Mouse (Mus musculus) heart, adult 2 months (tissue): ENCODE measurements around the gene Cep164. TPM values are rescaled to one million over a fixed set of nuclear protein-coding genes. Genes with fewer than 3 reads are reported as not detected.
"Not testable (repeated sequence)": the region's sequence is repeated elsewhere in the genome, so short reads cannot be mapped to it uniquely, and the experiment has no call there.

Source experiments
- DNase-seq, 2 experiments: peaks; one replicate each; pipeline ENCODE4 v3.0.0; 2021
- H3K27ac ChIP-seq: fragments of 200-600 bp; 2 replicates; pipeline ENCODE4 v1.8.1; 2022
- H3K27me3 ChIP-seq: fragments of 200-500 bp; 2 replicates; pipeline ENCODE4 v1.6.1; 2012; ENCODE audit warnings: mild to moderate bottlenecking, low read length, inconsistent platforms, mixed read lengths; ENCODE audit not compliant: control insufficient read depth, insufficient read depth
- H3K36me3 ChIP-seq: fragments of 200-500 bp; 2 replicates; pipeline ENCODE4 v1.6.1; 2012; ENCODE audit warnings: low read length, inconsistent platforms; ENCODE audit not compliant: control insufficient read depth, insufficient read depth
- H3K4me1 ChIP-seq: fragments of 200-500 bp; 2 replicates; pipeline ENCODE4 v1.6.1; 2011; ENCODE audit warnings: low read length; ENCODE audit not compliant: control insufficient read depth, insufficient read depth
- H3K4me3 ChIP-seq: fragments of 200-600 bp; 2 replicates; pipeline ENCODE4 v1.8.1; 2022
- H3K79me2 ChIP-seq: fragments of 200-500 bp; replicated peaks from 2 replicates; pipeline ENCODE4 v1.6.1; 2012; ENCODE audit warnings: mild to moderate bottlenecking, inconsistent platforms, low read length, moderate library complexity, mixed read lengths; ENCODE audit not compliant: control insufficient read depth, insufficient read depth
- H3K9ac ChIP-seq: fragments of 200-500 bp; 2 replicates; pipeline ENCODE4 v1.6.1; 2012; ENCODE audit warnings: low read depth, mild to moderate bottlenecking, control low read depth, inconsistent platforms, low read length, mixed read lengths
- CTCF ChIP-seq: fragments of 200-600 bp; IDR thresholded peaks from 2 replicates; pipeline ENCODE4 v1.8.1; 2022; ENCODE audit warnings: antibody characterized with exemption, mild to moderate bottlenecking, moderate library complexity
- EP300 ChIP-seq: fragments of 200-500 bp; IDR thresholded peaks from 2 replicates; pipeline ENCODE4 v1.6.1; 2011; ENCODE audit warnings: low read depth, low read length, control low read depth; ENCODE audit not compliant: insufficient read depth
- POLR2A ChIP-seq: fragments of 200-500 bp; IDR thresholded peaks from 2 replicates; pipeline ENCODE4 v1.6.1; 2011; ENCODE audit warnings: mild to moderate bottlenecking, low read depth, low read length, control low read depth; ENCODE audit not compliant: insufficient read depth
- WGBS: fragments of 180-500 bp; shearing (Covaris S2); methylation state at CpG from one replicate; pipeline ENCODE4 v1.1.7; 2018; 5-methylcytosine and 5-hydroxymethylcytosine counted together
- intact Hi-C: fragments of 180-260 bp; cut with DNase I; formaldehyde crosslinking; loops from one replicate; pipeline ENCODE4 v1.15.1; 2025
- polyA plus RNA-seq: library from polyadenylated mRNA; depleted of rRNA; stranded (reverse); fragments of >200 nt; gene quantifications from 2 replicates; pipeline ENCODE4 v1.2.3, GENCODE M21; 2012
- total RNA-seq, 2 experiments: library from RNA; stranded (reverse); gene quantifications; 2 replicates each; pipeline ENCODE4 v1.2.3; 2021

Cep164 gene
- total and polyA plus RNA-seq, 3 experiments: 6.0 to 6.2 (median 6.0) TPM

- 85% methylated on average over 5 of the region's 5 CpGs for WGBS
- no peaks in the 10 kb centered on the region for H3K27me3 ChIP-seq
- no peak overlapping the region for H3K27ac ChIP-seq
- H3K4me1 ChIP-seq: peaks cover 20% of the 10 kb centered on the region
- intact Hi-C loops: no loop called here
- H3K36me3 ChIP-seq: no peaks in the 10 kb centered on the region
- no peak overlapping the region for H3K4me3 ChIP-seq
- no peak for DNase-seq
- no peaks in the 10 kb centered on the region for H3K79me2 ChIP-seq
- no peak overlapping the region for H3K9ac ChIP-seq
- TF ChIP-seq POLR2A (no peak), EP300 (no peak), CTCF (no peak)
These were observed 18.5 kb upstream of the Cep164 start for GRCm38 (mm10) chr9:45846891-45847460.

GRCm38 (mm10) chr9:45846176-45846575 lies 17.7 kb upstream of the Cep164 start:
- peaks cover 21% of the 10 kb centered on the region for H3K4me1 ChIP-seq
- H3K27ac ChIP-seq, H3K4me3 ChIP-seq, H3K79me2 ChIP-seq, DNase-seq, H3K9ac ChIP-seq, H3K27me3 ChIP-seq, intact Hi-C loops, H3K36me3 ChIP-seq: not testable (repeated sequence)
- 74% methylated on average over 2 of the region's 2 CpGs for WGBS

- no peak for DNase-seq
- Histone ChIP-seq H3K27me3 (no peaks in the 10 kb centered on the region), H3K79me2 (no peaks in the 10 kb centered on the region), H3K27ac (no peak overlapping the region), H3K4me1 (peaks cover 20% of the 10 kb centered on the region), H3K9ac (no peak overlapping the region), H3K4me3 (no peak overlapping the region), H3K36me3 (peaks cover 2% of the 10 kb centered on the region)
- intact Hi-C loops: no loop called here
- no peak for TF ChIP-seq EP300
- TF ChIP-seq CTCF: no peak
- no peak for TF ChIP-seq POLR2A
- WGBS: 72% methylated on average over 3 of the region's 3 CpGs
These were observed 17.1 kb upstream of the Cep164 start for GRCm38 (mm10) chr9:45845541-45845940.

- Histone ChIP-seq H3K27ac (no peak overlapping the region), H3K27me3 (no peaks in the 10 kb centered on the region), H3K4me1 (peaks cover 14% of the 10 kb centered on the region), H3K36me3 (peaks cover 2% of the 10 kb centered on the region), H3K4me3 (no peak overlapping the region), H3K79me2 (no peaks in the 10 kb centered on the region), H3K9ac (no peak overlapping the region)
- 79% methylated on average over 1 of the region's 1 CpGs for WGBS
- TF ChIP-seq EP300: no peak
- no peak for TF ChIP-seq POLR2A
- no peak for TF ChIP-seq CTCF
- DNase-seq: no peak
- intact Hi-C loops: no loop called here
These were observed 15.3 kb upstream of the Cep164 start for GRCm38 (mm10) chr9:45843780-45844179.

- Histone ChIP-seq H3K4me3 (no peak overlapping the region), H3K9ac (no peak overlapping the region), H3K36me3 (peaks cover 2% of the 10 kb centered on the region), H3K27me3 (no peaks in the 10 kb centered on the region), H3K79me2 (no peaks in the 10 kb centered on the region), H3K4me1 (peaks cover 11% of the 10 kb centered on the region), H3K27ac (no peak overlapping the region)
- TF ChIP-seq EP300: no peak
- TF ChIP-seq CTCF: no peak
- TF ChIP-seq POLR2A: no peak
- DNase-seq: no peak
- WGBS: 83% methylated on average over 5 of the region's 5 CpGs
- intact Hi-C loops: no loop called here
These were observed 14.5 kb upstream of the Cep164 start for GRCm38 (mm10) chr9:45843007-45843406.

- no peak for TF ChIP-seq POLR2A
- no peak for TF ChIP-seq EP300
- no peak for TF ChIP-seq CTCF
- intact Hi-C loops: no loop called here
- H3K36me3 ChIP-seq: peaks cover 2% of the 10 kb centered on the region
- H3K27ac ChIP-seq: no peak overlapping the region
- H3K27me3 ChIP-seq: no peaks in the 10 kb centered on the region
- H3K4me3 ChIP-seq: no peak overlapping the region
- 69% methylated on average over 6 of the region's 6 CpGs for WGBS
- H3K4me1 ChIP-seq: peaks cover 11% of the 10 kb centered on the region
- no peaks in the 10 kb centered on the region for H3K79me2 ChIP-seq
- H3K9ac ChIP-seq: no peak overlapping the region
- no peak for DNase-seq
These were observed 13.0 kb upstream of the Cep164 start for GRCm38 (mm10) chr9:45841458-45841857.

- intact Hi-C loops: no loop called here
- peaks cover 2% of the 10 kb centered on the region for H3K36me3 ChIP-seq
- peaks cover 11% of the 10 kb centered on the region for H3K4me1 ChIP-seq
- H3K79me2 ChIP-seq: no peaks in the 10 kb centered on the region
- 26% methylated on average over 5 of the region's 5 CpGs for WGBS
- peak overlapping the region; percentile 38 for H3K27ac ChIP-seq
- no peak for DNase-seq
- H3K27me3 ChIP-seq: no peaks in the 10 kb centered on the region
- no peak for TF ChIP-seq POLR2A
- no peak for TF ChIP-seq EP300
- no peak for TF ChIP-seq CTCF
- H3K9ac ChIP-seq: peak overlapping the region; percentile 59
- H3K4me3 ChIP-seq: peak overlapping the region; percentile 79
These were observed 11.8 kb upstream of the Cep164 start for GRCm38 (mm10) chr9:45840331-45840730.
